In genomic region chr17:87447612-87448200, GRCm38 (mm10) we compare ENCODE assay signal across 8 mouse cellular contexts. TPM values are rescaled to one million over a fixed set of nuclear protein-coding genes. Genes with fewer than 3 reads are reported as not detected.
DNase-seq lines count a peak whose midpoint lies in the region; ATAC-seq and TF ChIP-seq lines count a peak whose summit lies in the region.

No protein-coding gene starts in this region.

- H3K4me2 ChIP-seq in limb, embryonic 13.5 days (replicated peaks), result peak overlapping the region; percentile 72
- peak overlapping the region; percentile 72 for H3K4me2 ChIP-seq in stomach, embryonic 16.5 days (ENCODE audit: low read depth, low read length)

- DNase-seq in gastrocnemius, adult 2 months, result no peak
- no peak for DNase-seq in gastrocnemius, postnatal 36 days
- DNase-seq in thymus, postnatal 25 days, result peak; percentile 24
- no peak for DNase-seq in thymus, postnatal 36 days
- DNase-seq in right cerebral cortex, postnatal 14 days, result no peak
- DNase-seq in adrenal gland, postnatal 25 days, result no peak

- peak overlapping the region; percentile 96 for H3K9ac ChIP-seq in limb, embryonic 13.5 days
- peak overlapping the region; percentile 84 for H3K9ac ChIP-seq in stomach, embryonic 16.5 days (ENCODE audit: low read length)

- no peaks in the 10 kb centered on the region for H3K9me3 ChIP-seq in limb, embryonic 13.5 days
- no peaks in the 10 kb centered on the region for H3K9me3 ChIP-seq in stomach, embryonic 16.5 days (replicated peaks; ENCODE audit: control insufficient read depth, low read length)

- H3K27ac ChIP-seq in gastrocnemius, adult 2 months, result peak overlapping the region; percentile 99
- peak overlapping the region; percentile 95; the same call in 1 of the 2 replicates for H3K27ac ChIP-seq in limb, embryonic 13.5 days
- peak overlapping the region; percentile 91; the same call in 1 of the 2 replicates for H3K27ac ChIP-seq in stomach, embryonic 16.5 days (ENCODE audit: low read length)

- ATAC-seq in limb, embryonic 13.5 days (ENCODE audit: low FRiP score, low read depth), result no peak
- ATAC-seq in stomach, embryonic 16.5 days (ENCODE audit: insufficient read depth, low FRiP score), result no peak

- no peaks in the 10 kb centered on the region for H3K27me3 ChIP-seq in limb, embryonic 13.5 days
- H3K27me3 ChIP-seq in stomach, embryonic 16.5 days (ENCODE audit: control insufficient read depth, insufficient read depth, low read length), result no peaks in the 10 kb centered on the region

- peaks cover 24% of the 10 kb centered on the region for H3K4me1 ChIP-seq in limb, embryonic 13.5 days
- peaks cover 22% of the 10 kb centered on the region for H3K4me1 ChIP-seq in stomach, embryonic 16.5 days (ENCODE audit: control insufficient read depth, insufficient read depth, low read length)

- 39% methylated on average over 12 of the region's 12 CpGs for WGBS in limb, embryonic 13.5 days
- WGBS in stomach, embryonic 16.5 days, result 47% methylated on average over 12 of the region's 12 CpGs

- no peaks in the 10 kb centered on the region for H3K36me3 ChIP-seq in limb, embryonic 13.5 days
- no peaks in the 10 kb centered on the region for H3K36me3 ChIP-seq in stomach, embryonic 16.5 days (ENCODE audit: control insufficient read depth, insufficient read depth, low read length)

- intact Hi-C loops in gastrocnemius, adult 2 months (cut with DNase I), result loop anchor here (1.0 to 5.0 kb wide), 5 partner anchors 70 to 133 kb away; no protein-coding TSS in a partner anchor
- intact Hi-C loops in gastrocnemius, postnatal 36 days (cut with DNase I), result loop anchor here (2.0 to 5.0 kb wide), 4 partner anchors 70 to 130 kb away; no protein-coding TSS in a partner anchor

- peak overlapping the region; percentile 78 for H3K4me3 ChIP-seq in gastrocnemius, adult 2 months
- peak overlapping the region; percentile 93 for H3K4me3 ChIP-seq in limb, embryonic 13.5 days
- H3K4me3 ChIP-seq in stomach, embryonic 16.5 days (replicated peaks; ENCODE audit: low read length), result peak overlapping the region; percentile 95

- TF ChIP-seq CTCF in gastrocnemius, adult 2 months (IDR thresholded peaks at IDR 0.05), result no peak

RNA-seq across cellular contexts. Expression of gene Calm2, which starts 1.0 kb away (rescaled TPM):
- total RNA-seq in gastrocnemius, adult 2 months (2021), result 100 to 1,000 TPM; 181 to 192 TPM
- total RNA-seq in gastrocnemius, postnatal 36 days (2021), result 100 to 1,000 TPM; 131 to 155 TPM
- 943 and 968 TPM in 2 replicates for polyA plus RNA-seq in limb, embryonic 13.5 days (2015; fragmentation: Nextera tagmentation; extraction: Ambion mirVana)
- polyA plus RNA-seq in stomach, embryonic 16.5 days (2015; fragmentation: Nextera tagmentation; extraction: Ambion mirVana), result 948 and 1,017 TPM in 2 replicates
- 525 and 582 TPM in 2 replicates for total RNA-seq in adrenal gland, postnatal 25 days (2021)

RNA-seq across cellular contexts. Expression of gene Stpg4, which starts 20.2 kb away (rescaled TPM):
- total RNA-seq in gastrocnemius, adult 2 months (2021), result not detected
- not detected for total RNA-seq in gastrocnemius, postnatal 36 days (2021)
- not detected in 2 replicates for polyA plus RNA-seq in limb, embryonic 13.5 days (2015; fragmentation: Nextera tagmentation; extraction: Ambion mirVana)
- not detected in 2 replicates for polyA plus RNA-seq in stomach, embryonic 16.5 days (2015; fragmentation: Nextera tagmentation; extraction: Ambion mirVana)
- total RNA-seq in adrenal gland, postnatal 25 days (2021), result not detected in 2 replicates
